Mouse (Mus musculus): ENCODE results near the gene Tor1aip2. TPM values are rescaled to one million over a fixed set of nuclear protein-coding genes. Genes with fewer than 3 reads are reported as not detected.
A peak's percentile ranks its signal among the peaks of the same experiment; 100 is the strongest.
"Not testable (repeated sequence)": the region's sequence is repeated elsewhere in the genome, so short reads cannot be mapped to it uniquely, and the experiment has no call there.

Tor1aip2 gene
- polyA plus RNA-seq, 1 experiment from 2014 or later = 112 TPM

GRCm38 (mm10) chr1:156034661-156035060, 542 bp upstream of the Tor1aip2 start:
- Histone ChIP-seq H3K36me3 (ENCODE audit: control insufficient read depth, insufficient read depth, low read length) (peaks cover 4% of the 10 kb centered on the region; the same call in 1 of the 2 replicates), H3K27ac (ENCODE audit: low read depth, low read length) (no peak overlapping the region), H3K4me2 (ENCODE audit: low read depth, low read length, severe bottlenecking) (peak overlapping the region; percentile 66), H3K4me3 (ENCODE audit: low read depth, low read length) (peak overlapping the region; percentile 76), H3K4me1 (replicated peaks; ENCODE audit: control insufficient read depth, insufficient read depth, low read length) (peaks cover 6% of the 10 kb centered on the region; the same call in 1 of the 2 replicates), H3K9me3 (ENCODE audit: control insufficient read depth, low read length) (no peaks in the 10 kb centered on the region), H3K9ac (ENCODE audit: low read length) (peak overlapping the region; percentile 89), H3K27me3 (ENCODE audit: control insufficient read depth, insufficient read depth, low read length) (no peaks in the 10 kb centered on the region)
- ATAC-seq (replicated peaks; ENCODE audit: low FRiP score) (no peak), DNase-seq (ENCODE audit: low spot score) (no peak)
- 36% methylated on average over 1 of the region's 1 CpGs for WGBS

DNA sequence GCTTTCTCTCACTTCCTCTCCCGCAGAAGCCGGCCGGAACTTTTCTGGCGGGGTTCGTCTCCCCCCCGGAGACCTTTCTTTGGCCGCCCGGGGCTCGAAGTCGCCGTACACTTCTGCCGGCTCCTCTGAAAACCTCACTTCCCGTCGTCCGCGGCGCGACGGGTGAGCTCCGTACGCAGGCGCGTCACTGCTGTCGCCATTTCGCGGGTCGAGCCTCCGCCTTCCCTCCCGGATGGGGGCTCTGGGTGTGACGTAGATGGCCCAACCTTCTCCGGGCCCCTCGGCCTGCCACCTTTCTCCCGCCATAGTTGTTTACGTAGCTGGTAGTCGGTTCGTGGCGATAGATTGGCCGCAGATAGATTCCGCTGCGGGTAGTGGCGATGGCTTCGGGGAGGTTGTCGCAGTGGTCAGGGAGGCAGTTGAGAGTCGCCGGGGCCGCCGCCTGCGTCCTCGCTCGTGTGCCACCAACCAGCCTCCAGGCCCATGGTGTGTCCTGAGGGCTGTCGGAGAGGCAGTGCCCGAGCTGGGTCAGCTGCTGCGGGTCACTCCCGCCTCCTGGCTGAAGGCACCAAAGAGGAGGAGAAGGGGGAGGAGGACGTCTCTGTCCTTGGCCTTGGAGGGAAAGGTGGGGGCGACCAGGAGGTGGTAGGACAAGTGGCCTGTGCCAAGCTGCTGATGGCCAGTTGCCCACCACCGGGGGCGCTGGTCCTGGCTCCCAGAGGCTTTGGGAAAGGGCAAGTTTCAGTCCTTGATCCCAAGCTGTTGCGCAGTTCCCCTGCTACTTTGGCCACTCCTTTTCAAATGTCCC, 931 bp downstream of the Tor1aip2 start, which contains the start of gene Tor1aip1:
Tor1aip1 (minus strand) TSS at position 551 of the 808 bp plus-strand sequence.
- Histone ChIP-seq H3K4me1 (replicated peaks; ENCODE audit: control insufficient read depth, insufficient read depth, low read length) (peaks cover 6% of the 10 kb centered on the region; the same call in 1 of the 2 replicates), H3K27me3 (ENCODE audit: control insufficient read depth, insufficient read depth, low read length) (no peaks in the 10 kb centered on the region), H3K27ac (ENCODE audit: low read depth, low read length) (peak within 1 kb of the TSS; percentile 99), H3K4me3 (ENCODE audit: low read depth, low read length) (peak within 1 kb of the TSS; percentile 76), H3K9me3 (ENCODE audit: control insufficient read depth, low read length) (no peaks in the 10 kb centered on the region), H3K4me2 (ENCODE audit: low read depth, low read length, severe bottlenecking) (peak within 1 kb of the TSS; percentile 66), H3K9ac (ENCODE audit: low read length) (peak within 1 kb of the TSS; percentile 89), H3K36me3 (ENCODE audit: control insufficient read depth, insufficient read depth, low read length) (no peaks in the 10 kb centered on the region; the same call in 1 of the 2 replicates)
- under 1% methylated on average over 57 of the region's 59 CpGs for WGBS
- ATAC-seq (replicated peaks; ENCODE audit: low FRiP score) (peak; percentile 91), DNase-seq (ENCODE audit: low spot score) (peak; percentile 98)

- Histone ChIP-seq H3K27me3 (ENCODE audit: control insufficient read depth, insufficient read depth, low read length) (no peaks in the 10 kb centered on the region), H3K9me3 (ENCODE audit: control insufficient read depth, low read length) (no peaks in the 10 kb centered on the region), H3K36me3 (ENCODE audit: control insufficient read depth, insufficient read depth, low read length) (no peaks in the 10 kb centered on the region; the same call in 1 of the 2 replicates), H3K27ac (ENCODE audit: low read depth, low read length) (no peak overlapping the region), H3K4me1 (replicated peaks; ENCODE audit: control insufficient read depth, insufficient read depth, low read length) (peaks cover 8% of the 10 kb centered on the region; the same call in 1 of the 2 replicates), H3K4me3 (ENCODE audit: low read depth, low read length) (no peak overlapping the region; the same call in 1 of the 2 replicates), H3K9ac (ENCODE audit: low read length) (no peak overlapping the region), H3K4me2 (ENCODE audit: low read depth, low read length, severe bottlenecking) (peak overlapping the region; percentile 9; the same call in 1 of the 2 replicates)
- WGBS = 73% methylated on average over 5 of the region's 5 CpGs
- DNase-seq (ENCODE audit: low spot score) (no peak), ATAC-seq (replicated peaks; ENCODE audit: low FRiP score) (no peak)
Observed at GRCm38 (mm10) chr1:156037144-156037583, 2.0 kb downstream of the Tor1aip2 start.

GRCm38 (mm10) chr1:156039989-156040388, 4.8 kb downstream of the Tor1aip2 start:
- not testable (repeated sequence) for ATAC-seq (replicated peaks; ENCODE audit: low FRiP score); H3K4me3 ChIP-seq (ENCODE audit: low read depth, low read length); H3K9me3 ChIP-seq (ENCODE audit: control insufficient read depth, low read length); H3K4me1 ChIP-seq (replicated peaks; ENCODE audit: control insufficient read depth, insufficient read depth, low read length); H3K9ac ChIP-seq (ENCODE audit: low read length); H3K27me3 ChIP-seq (ENCODE audit: control insufficient read depth, insufficient read depth, low read length); H3K27ac ChIP-seq (ENCODE audit: low read depth, low read length); H3K4me2 ChIP-seq (ENCODE audit: low read depth, low read length, severe bottlenecking); DNase-seq (ENCODE audit: low spot score); H3K36me3 ChIP-seq (ENCODE audit: control insufficient read depth, insufficient read depth, low read length)
- WGBS = 67% methylated on average over 7 of the region's 7 CpGs

DNA sequence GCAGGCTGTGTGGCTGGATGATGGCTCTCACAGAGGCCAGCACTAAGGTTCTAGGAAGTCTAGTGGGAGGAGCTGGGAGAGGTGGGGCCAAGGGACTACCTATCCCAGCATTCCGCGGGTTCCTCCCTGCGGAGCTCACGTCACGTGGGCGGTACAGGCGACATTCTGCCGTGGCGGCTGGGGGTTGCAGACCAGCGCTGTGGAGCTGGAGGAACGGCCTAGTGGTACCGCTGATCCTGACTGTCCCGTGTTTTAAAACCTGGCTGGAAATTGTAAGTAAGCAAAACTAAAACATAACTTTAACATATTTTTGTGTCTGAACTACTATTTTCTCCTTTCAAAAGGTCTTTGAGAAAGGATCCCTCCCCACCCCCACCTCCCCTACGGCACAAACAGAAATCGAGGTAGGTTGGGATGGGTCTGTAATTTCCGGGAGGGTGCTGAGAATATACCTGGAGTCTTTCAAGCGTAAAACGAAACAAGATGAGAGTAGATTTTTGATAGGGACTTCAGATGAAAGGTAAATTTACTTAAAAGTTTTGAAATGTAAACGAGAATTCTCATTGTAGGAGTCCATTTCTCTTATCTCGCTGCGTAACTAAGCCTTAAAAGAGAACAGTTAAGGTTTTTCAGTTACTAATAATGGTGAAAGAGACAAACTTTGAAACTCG, 5.7 kb downstream of the Tor1aip2 start:
- H3K4me3 ChIP-seq (ENCODE audit: low read depth, low read length) = peak overlapping the region; percentile 52
- peak overlapping the region; percentile 49; the same call in 1 of the 2 replicates for H3K4me2 ChIP-seq (ENCODE audit: low read depth, low read length, severe bottlenecking)

DNA sequence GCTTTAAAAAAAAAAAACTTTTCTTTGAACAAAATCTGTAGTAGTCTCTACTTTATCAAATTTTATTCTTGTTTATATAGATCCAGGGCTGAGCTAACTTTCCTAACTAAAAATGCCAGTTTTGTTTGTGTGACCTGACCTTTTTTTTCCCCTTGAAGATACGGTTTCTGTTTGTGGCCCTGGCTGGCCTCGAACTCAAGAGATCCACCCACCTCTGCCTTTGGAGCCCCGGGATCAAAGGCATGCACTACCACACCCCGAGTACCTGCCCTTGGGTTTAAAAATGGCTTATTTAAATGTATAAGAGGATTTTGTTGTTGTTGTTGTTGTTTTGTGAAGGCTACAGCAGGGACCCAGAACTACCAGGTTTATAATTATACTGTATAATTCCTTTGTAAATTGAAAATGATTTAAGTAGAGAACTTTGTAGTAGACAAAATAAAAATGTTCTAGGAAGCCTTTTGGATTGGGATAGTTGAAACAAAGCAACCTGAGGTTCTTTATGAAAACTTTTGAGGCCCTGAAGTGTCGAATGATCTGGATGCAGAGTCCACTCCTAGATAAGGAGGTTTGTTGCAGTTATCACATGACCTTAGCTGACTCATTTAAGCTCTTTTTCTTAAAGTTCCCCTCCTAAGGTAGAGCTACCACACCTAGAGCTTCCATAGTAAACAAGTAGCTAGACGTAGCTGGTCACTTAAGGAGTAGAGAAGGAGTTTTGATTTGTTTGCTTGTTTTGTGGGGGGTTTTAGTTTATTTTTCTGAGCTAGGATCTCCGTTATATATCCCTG, 6.4 kb downstream of the Tor1aip2 start:
- Histone ChIP-seq H3K27ac (ENCODE audit: low read depth, low read length) (no peak overlapping the region), H3K36me3 (ENCODE audit: control insufficient read depth, insufficient read depth, low read length) (no peaks in the 10 kb centered on the region; the same call in 1 of the 2 replicates), H3K4me2 (ENCODE audit: low read depth, low read length, severe bottlenecking) (peak overlapping the region; percentile 60; the same call in 1 of the 2 replicates), H3K9me3 (ENCODE audit: control insufficient read depth, low read length) (no peaks in the 10 kb centered on the region), H3K4me3 (ENCODE audit: low read depth, low read length) (peak overlapping the region; percentile 52), H3K9ac (ENCODE audit: low read length) (no peak overlapping the region; the same call in 1 of the 2 replicates), H3K4me1 (replicated peaks; ENCODE audit: control insufficient read depth, insufficient read depth, low read length) (peaks cover 4% of the 10 kb centered on the region; the same call in 1 of the 2 replicates), H3K27me3 (ENCODE audit: control insufficient read depth, insufficient read depth, low read length) (no peaks in the 10 kb centered on the region)
- ATAC-seq (replicated peaks; ENCODE audit: low FRiP score) (no peak), DNase-seq (ENCODE audit: low spot score) (no peak)
- 54% methylated on average over 7 of the region's 7 CpGs for WGBS

More for the DNA sequence above, 5.7 kb downstream of the Tor1aip2 start:
- Histone ChIP-seq H3K9ac (ENCODE audit: low read length) (peak overlapping the region; percentile 53), H3K36me3 (ENCODE audit: control insufficient read depth, insufficient read depth, low read length) (no peaks in the 10 kb centered on the region; the same call in 1 of the 2 replicates), H3K9me3 (ENCODE audit: control insufficient read depth, low read length) (no peaks in the 10 kb centered on the region), H3K4me1 (replicated peaks; ENCODE audit: control insufficient read depth, insufficient read depth, low read length) (peaks cover 4% of the 10 kb centered on the region; the same call in 1 of the 2 replicates), H3K27me3 (ENCODE audit: control insufficient read depth, insufficient read depth, low read length) (no peaks in the 10 kb centered on the region), H3K27ac (ENCODE audit: low read depth, low read length) (no peak overlapping the region)
- ATAC-seq (replicated peaks; ENCODE audit: low FRiP score) (peak; percentile 85), DNase-seq (ENCODE audit: low spot score) (peak; percentile 94)
- WGBS = 3% methylated on average over 22 of the region's 22 CpGs

- ATAC-seq (replicated peaks; ENCODE audit: low FRiP score) = no peak
- no peak overlapping the region for H3K4me2 ChIP-seq (ENCODE audit: low read depth, low read length, severe bottlenecking)
Observed at GRCm38 (mm10) chr1:156042481-156042880, 7.3 kb downstream of the Tor1aip2 start.

DNA sequence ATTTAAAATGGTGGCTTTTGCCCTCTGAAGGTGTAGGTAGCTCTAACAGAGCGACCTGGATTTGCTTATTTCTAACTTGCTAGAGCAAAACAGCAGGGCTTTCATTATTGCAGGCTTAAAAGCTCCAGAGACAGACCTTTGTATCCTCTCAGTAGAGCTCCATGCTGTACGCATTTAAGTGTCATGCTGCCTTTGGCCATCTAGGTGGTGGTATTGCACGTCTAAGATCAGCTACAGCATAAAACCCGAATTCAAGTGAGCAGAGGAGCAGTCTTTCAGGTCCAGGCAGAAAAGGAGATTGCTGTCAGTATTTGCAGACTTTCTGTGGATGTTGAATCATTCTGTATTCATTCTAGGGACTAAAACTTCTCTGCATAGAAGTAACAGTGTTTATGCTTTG, 7.8 kb downstream of the Tor1aip2 start:
- DNase-seq (ENCODE audit: low spot score) = no peak
- no peak overlapping the region for H3K27ac ChIP-seq (ENCODE audit: low read depth, low read length)
- peaks cover 4% of the 10 kb centered on the region; the same call in 1 of the 2 replicates for H3K4me1 ChIP-seq (replicated peaks; ENCODE audit: control insufficient read depth, insufficient read depth, low read length)
- H3K27me3 ChIP-seq (ENCODE audit: control insufficient read depth, insufficient read depth, low read length) = no peaks in the 10 kb centered on the region
- no peaks in the 10 kb centered on the region for H3K9me3 ChIP-seq (ENCODE audit: control insufficient read depth, low read length)
- ATAC-seq (replicated peaks; ENCODE audit: low FRiP score) = no peak
- no peaks in the 10 kb centered on the region; the same call in 1 of the 2 replicates for H3K36me3 ChIP-seq (ENCODE audit: control insufficient read depth, insufficient read depth, low read length)
- 25% methylated on average over 4 of the region's 4 CpGs for WGBS
- no peak overlapping the region for H3K9ac ChIP-seq (ENCODE audit: low read length)
- H3K4me3 ChIP-seq (ENCODE audit: low read depth, low read length) = no peak overlapping the region
- no peak overlapping the region for H3K4me2 ChIP-seq (ENCODE audit: low read depth, low read length, severe bottlenecking)

More at GRCm38 (mm10) chr1:156042481-156042880, 7.3 kb downstream of the Tor1aip2 start:
- Histone ChIP-seq H3K36me3 (ENCODE audit: control insufficient read depth, insufficient read depth, low read length) (no peaks in the 10 kb centered on the region; the same call in 1 of the 2 replicates), H3K27ac (ENCODE audit: low read depth, low read length) (no peak overlapping the region), H3K4me3 (ENCODE audit: low read depth, low read length) (no peak overlapping the region), H3K9me3 (ENCODE audit: control insufficient read depth, low read length) (no peaks in the 10 kb centered on the region), H3K4me1 (replicated peaks; ENCODE audit: control insufficient read depth, insufficient read depth, low read length) (peaks cover 4% of the 10 kb centered on the region; the same call in 1 of the 2 replicates), H3K9ac (ENCODE audit: low read length) (no peak overlapping the region), H3K27me3 (ENCODE audit: control insufficient read depth, insufficient read depth, low read length) (no peaks in the 10 kb centered on the region)
- WGBS = 90% methylated on average over 5 of the region's 5 CpGs
- no peak for DNase-seq (ENCODE audit: low spot score)

All from forebrain, embryonic 11.5 days (tissue).